36 mouse cellular contexts compared by ENCODE assay signal in genomic region chr16:37522100-37522697, GRCm38 (mm10). TPM values are rescaled to one million over a fixed set of nuclear protein-coding genes. Genes with fewer than 3 reads are reported as not detected.
"Had no signal": no experiment of that assay in that cellular context is flagged by ENCODE, and none has a peak within 500 bp of the region (broad histone marks: within the 10 kb centered on the region; RNA-seq: fewer than 3 reads in every experiment).

No protein-coding gene starts in this region.

- H3K27me3 ChIP-seq: heart, embryonic 13.5 days; heart, embryonic 15.5 days; hindbrain, embryonic 13.5 days; hindbrain, embryonic 15.5 days; kidney, embryonic 15.5 days; limb, embryonic 13.5 days; limb, embryonic 15.5 days; liver, embryonic 12.5 days had no signal

- ATAC-seq: hindbrain, postnatal 0 days; liver, embryonic 12.5 days had no signal

- H3K27ac ChIP-seq: heart, adult 2 months; heart, embryonic 13.5 days; heart, embryonic 15.5 days; hindbrain, embryonic 13.5 days; hindbrain, embryonic 15.5 days; hindbrain, postnatal 0 days; kidney, embryonic 15.5 days; kidney, postnatal 0 days; limb, embryonic 13.5 days; limb, embryonic 15.5 days; liver, embryonic 12.5 days; liver, embryonic 14.5 days had no signal

- H3K9ac ChIP-seq: heart, embryonic 13.5 days; heart, embryonic 15.5 days; hindbrain, embryonic 13.5 days; hindbrain, embryonic 15.5 days; kidney, embryonic 15.5 days; limb, embryonic 13.5 days; limb, embryonic 15.5 days; liver, embryonic 12.5 days; liver, embryonic 14.5 days had no signal

- H3K4me2 ChIP-seq: heart, embryonic 11.5 days; heart, embryonic 13.5 days; heart, embryonic 15.5 days; hindbrain, embryonic 13.5 days; hindbrain, embryonic 15.5 days; kidney, embryonic 15.5 days; limb, embryonic 13.5 days; limb, embryonic 15.5 days; liver, embryonic 12.5 days had no signal

- H3K9me3 ChIP-seq: hindbrain, embryonic 13.5 days; hindbrain, embryonic 15.5 days; kidney, embryonic 15.5 days; limb, embryonic 15.5 days had no signal

- H3K4me1 ChIP-seq: hindbrain, embryonic 13.5 days; hindbrain, embryonic 15.5 days; kidney, embryonic 15.5 days; limb, embryonic 13.5 days; limb, embryonic 15.5 days had no signal

- H3K4me3 ChIP-seq: heart, adult 2 months; heart, embryonic 13.5 days; heart, embryonic 15.5 days; hindbrain, embryonic 13.5 days; hindbrain, embryonic 15.5 days; kidney, embryonic 15.5 days; limb, embryonic 13.5 days; limb, embryonic 15.5 days; liver, embryonic 12.5 days had no signal

- DNase-seq: gastrocnemius, postnatal 14 days; gastrocnemius, postnatal 36 days; heart, adult 11 months; heart, adult 2 months; heart, postnatal 14 days; heart, postnatal 36 days; kidney, adult 11 months; kidney, adult 2 months; kidney, adult 9 months; kidney, postnatal 14 days; kidney, postnatal 36 days; layer of hippocampus, adult 9-11 months; layer of hippocampus, postnatal 36 days; left cerebral cortex, postnatal 4 days had no signal

RNA-seq across cellular contexts. Expression of gene Hgd, which starts 57.8 kb away (rescaled TPM):
- total RNA-seq: gastrocnemius, postnatal 14 days; gastrocnemius, postnatal 36 days; heart, adult 2 months; hematopoietic stem cell, adult 5-6 weeks; hindbrain, postnatal 0 days; layer of hippocampus, adult 18-20 months; layer of hippocampus, postnatal 14 days; layer of hippocampus, postnatal 36 days; left cerebral cortex, adult 18-20 months; left cerebral cortex, adult 8-10 months; left cerebral cortex, postnatal 10 days; left cerebral cortex, postnatal 25 days; left cerebral cortex, postnatal 4 days had no signal
- polyA plus RNA-seq: hindbrain, embryonic 11.5 days; large intestine, adult 2 months; limb, embryonic 11.5 days had no signal
